Mouse (Mus musculus): ENCODE measurements at regions not wholly inside any gene's neighbourhood (a gene's known extent, or its start where the extent isn't known, plus 50 kb on each side); places are given as distances from the start of the nearest gene placed in this dataset.

- Histone ChIP-seq H3K27me3 (ENCODE audit: control insufficient read depth, insufficient read depth, low read length) (no peaks in the 10 kb centered on the region), H3K27ac (ENCODE audit: control insufficient read depth, insufficient read depth, low read length) (no peak overlapping the region), H3K4me1 (replicated peaks; ENCODE audit: control insufficient read depth, insufficient read depth, low read length) (no peaks in the 10 kb centered on the region), H3K36me3 (ENCODE audit: control insufficient read depth, insufficient read depth, low read length) (no peaks in the 10 kb centered on the region), H3K4me3 (ENCODE audit: control insufficient read depth, insufficient read depth, low read length) (no peak overlapping the region)
- TF ChIP-seq CTCF (IDR thresholded peaks at IDR 0.05; ENCODE audit: borderline replicate concordance, control insufficient read depth, extremely low read depth, insufficient read depth, low read length, poor library complexity) (no peak), POLR2A (IDR thresholded peaks at IDR 0.05; ENCODE audit: control insufficient read depth, extremely low read depth, insufficient read depth, low read length, poor library complexity) (no peak)
- no peak for DNase-seq
- 98% methylated on average over 3 of the region's 3 CpGs for WGBS
These were observed 257.1 kb downstream of the Lmo4 start for GRCm38 (mm10) chr3:143947938-143948267.

GRCm38 (mm10) chr3:143947079-143947937 lies 257.7 kb downstream of the Lmo4 start:
- TF ChIP-seq POLR2A (IDR thresholded peaks at IDR 0.05; ENCODE audit: control insufficient read depth, extremely low read depth, insufficient read depth, low read length, poor library complexity) (no peak), CTCF (IDR thresholded peaks at IDR 0.05; ENCODE audit: borderline replicate concordance, control insufficient read depth, extremely low read depth, insufficient read depth, low read length, poor library complexity) (no peak)
- 89% methylated on average over 11 of the region's 11 CpGs for WGBS

GRCm38 (mm10) chr3:143939068-143939709 lies 265.8 kb downstream of the Lmo4 start:
- Histone ChIP-seq H3K36me3 (ENCODE audit: control insufficient read depth, insufficient read depth, low read length) (no peaks in the 10 kb centered on the region), H3K27ac (ENCODE audit: control insufficient read depth, insufficient read depth, low read length) (no peak overlapping the region), H3K4me3 (ENCODE audit: control insufficient read depth, insufficient read depth, low read length) (no peak overlapping the region), H3K4me1 (replicated peaks; ENCODE audit: control insufficient read depth, insufficient read depth, low read length) (peaks cover 2% of the 10 kb centered on the region), H3K27me3 (ENCODE audit: control insufficient read depth, insufficient read depth, low read length) (no peaks in the 10 kb centered on the region)
- no peak for DNase-seq
- TF ChIP-seq POLR2A (IDR thresholded peaks at IDR 0.05; ENCODE audit: control insufficient read depth, extremely low read depth, insufficient read depth, low read length, poor library complexity) (no peak), CTCF (IDR thresholded peaks at IDR 0.05; ENCODE audit: borderline replicate concordance, control insufficient read depth, extremely low read depth, insufficient read depth, low read length, poor library complexity) (no peak)
- WGBS, result 99% methylated on average over 3 of the region's 3 CpGs

More at GRCm38 (mm10) chr3:143947079-143947937, 257.7 kb downstream of the Lmo4 start:
- no peaks in the 10 kb centered on the region for H3K4me1 ChIP-seq (replicated peaks; ENCODE audit: control insufficient read depth, insufficient read depth, low read length)
- no peak for DNase-seq
- H3K27me3 ChIP-seq (ENCODE audit: control insufficient read depth, insufficient read depth, low read length), result no peaks in the 10 kb centered on the region
- no peaks in the 10 kb centered on the region for H3K36me3 ChIP-seq (ENCODE audit: control insufficient read depth, insufficient read depth, low read length)
- no peak overlapping the region for H3K4me3 ChIP-seq (ENCODE audit: control insufficient read depth, insufficient read depth, low read length)
- no peak overlapping the region for H3K27ac ChIP-seq (ENCODE audit: control insufficient read depth, insufficient read depth, low read length)

GRCm38 (mm10) chr3:143925322-143925721 lies 279.7 kb downstream of the Lmo4 start:
- H3K4me3 ChIP-seq (ENCODE audit: control insufficient read depth, insufficient read depth, low read length), result no peak overlapping the region
- TF ChIP-seq CTCF (IDR thresholded peaks at IDR 0.05; ENCODE audit: borderline replicate concordance, control insufficient read depth, extremely low read depth, insufficient read depth, low read length, poor library complexity), result no peak
- TF ChIP-seq POLR2A (IDR thresholded peaks at IDR 0.05; ENCODE audit: control insufficient read depth, extremely low read depth, insufficient read depth, low read length, poor library complexity), result no peak
- no peaks in the 10 kb centered on the region for H3K27me3 ChIP-seq (ENCODE audit: control insufficient read depth, insufficient read depth, low read length)
- 78% methylated on average over 6 of the region's 6 CpGs for WGBS
- no peaks in the 10 kb centered on the region for H3K4me1 ChIP-seq (replicated peaks; ENCODE audit: control insufficient read depth, insufficient read depth, low read length)
- no peak for DNase-seq
- H3K36me3 ChIP-seq (ENCODE audit: control insufficient read depth, insufficient read depth, low read length), result no peaks in the 10 kb centered on the region
- H3K27ac ChIP-seq (ENCODE audit: control insufficient read depth, insufficient read depth, low read length), result no peak overlapping the region

- Histone ChIP-seq H3K4me1 (replicated peaks; ENCODE audit: control insufficient read depth, insufficient read depth, low read length) (peaks cover 6% of the 10 kb centered on the region), H3K36me3 (ENCODE audit: control insufficient read depth, insufficient read depth, low read length) (no peaks in the 10 kb centered on the region), H3K27me3 (ENCODE audit: control insufficient read depth, insufficient read depth, low read length) (no peaks in the 10 kb centered on the region), H3K27ac (ENCODE audit: control insufficient read depth, insufficient read depth, low read length) (no peak overlapping the region), H3K4me3 (ENCODE audit: control insufficient read depth, insufficient read depth, low read length) (no peak overlapping the region)
- DNase-seq, result no peak
- 97% methylated on average over 1 of the region's 1 CpGs for WGBS
- TF ChIP-seq CTCF (IDR thresholded peaks at IDR 0.05; ENCODE audit: borderline replicate concordance, control insufficient read depth, extremely low read depth, insufficient read depth, low read length, poor library complexity) (no peak), POLR2A (IDR thresholded peaks at IDR 0.05; ENCODE audit: control insufficient read depth, extremely low read depth, insufficient read depth, low read length, poor library complexity) (no peak)
These were observed 285.3 kb downstream of the Lmo4 start for GRCm38 (mm10) chr3:143919744-143920143.

GRCm38 (mm10) chr3:143914341-143915217 lies 290.4 kb downstream of the Lmo4 start:
- WGBS, result 49% methylated on average over 6 of the region's 6 CpGs
- Histone ChIP-seq H3K4me3 (ENCODE audit: control insufficient read depth, insufficient read depth, low read length) (no peak overlapping the region), H3K27me3 (ENCODE audit: control insufficient read depth, insufficient read depth, low read length) (no peaks in the 10 kb centered on the region), H3K36me3 (ENCODE audit: control insufficient read depth, insufficient read depth, low read length) (no peaks in the 10 kb centered on the region), H3K4me1 (replicated peaks; ENCODE audit: control insufficient read depth, insufficient read depth, low read length) (peaks cover 24% of the 10 kb centered on the region), H3K27ac (ENCODE audit: control insufficient read depth, insufficient read depth, low read length) (peak overlapping the region; percentile 83)
- DNase-seq, result peak; percentile 49
- TF ChIP-seq POLR2A (IDR thresholded peaks at IDR 0.05; ENCODE audit: control insufficient read depth, extremely low read depth, insufficient read depth, low read length, poor library complexity) (no peak), CTCF (IDR thresholded peaks at IDR 0.05; ENCODE audit: borderline replicate concordance, control insufficient read depth, extremely low read depth, insufficient read depth, low read length, poor library complexity) (no peak)

Data from thymus, adult 2 months (tissue).